Mouse (Mus musculus) lung, postnatal 0 days (tissue): ENCODE results near the gene Zfp324.

Source experiments
- CTCF ChIP-seq: IDR thresholded peaks from 2 replicates; pipeline ENCODE4 v1.5.1; 2016; ENCODE audit warnings: antibody characterized with exemption, mild to moderate bottlenecking
- EP300 ChIP-seq: IDR thresholded peaks from 2 replicates; pipeline ENCODE4 v1.6.1; 2016; ENCODE audit warnings: antibody characterized with exemption, mild to moderate bottlenecking, control low read depth

DNA sequence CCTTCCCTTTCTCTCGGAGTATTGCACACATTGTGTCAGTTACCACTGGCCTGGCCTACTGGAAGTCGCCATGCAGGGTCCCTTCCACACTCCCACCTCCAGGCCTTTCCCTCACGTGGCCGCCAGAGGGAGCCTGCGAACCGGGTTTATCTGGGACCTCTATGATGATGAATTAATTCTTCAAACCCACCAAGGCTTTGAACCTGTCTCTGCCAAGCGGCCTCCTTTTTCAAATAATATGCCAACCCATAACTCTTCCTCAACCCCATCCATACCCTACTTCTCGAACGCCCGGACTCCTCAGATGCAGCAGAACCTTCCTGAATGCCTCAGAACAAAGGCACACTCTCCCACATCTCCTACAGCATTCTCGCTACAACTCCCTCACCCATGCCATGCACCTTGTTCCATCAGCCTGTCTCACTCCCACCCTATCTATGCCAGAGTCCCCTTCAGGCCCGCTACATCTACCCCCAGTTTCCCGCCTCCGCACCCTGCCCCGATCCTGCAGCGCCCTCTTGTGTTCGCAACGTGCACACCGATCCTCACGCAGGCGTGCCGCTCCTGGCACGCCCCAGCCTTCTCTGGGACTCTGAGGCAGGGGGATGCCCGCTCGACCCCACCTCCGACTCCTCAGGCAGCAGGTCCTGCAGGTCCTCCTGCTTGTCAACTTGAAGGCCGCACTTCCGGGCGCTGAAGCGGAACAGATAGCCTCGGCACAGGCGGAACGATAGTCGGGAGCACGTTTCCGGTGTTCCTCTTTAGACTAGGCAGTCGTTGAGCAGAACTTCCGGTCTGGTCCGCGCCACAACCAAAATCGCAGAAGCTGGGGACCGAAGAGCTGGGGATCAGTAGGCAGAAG lies 43.7 kb downstream of the Zfp324 start:
- TF ChIP-seq CTCF, result peak; percentile 89
- TF ChIP-seq EP300, result no peak; the same call in none of the 2 replicates
